Mouse (Mus musculus): ENCODE results near the gene Bglap. TPM values are rescaled to one million over a fixed set of nuclear protein-coding genes. Genes with fewer than 3 reads are reported as not detected.
"Not testable (repeated sequence)": the region's sequence is repeated elsewhere in the genome, so short reads cannot be mapped to it uniquely, and the experiment has no call there.

Bglap gene
- polyA plus RNA-seq, 2 experiments = 0.94 to 3.1 TPM

GRCm38 (mm10) chr3:88395288-88395687, 11.0 kb upstream of the Bglap start:
- Histone ChIP-seq H3K4me3 (replicated peaks; ENCODE audit: low read length) (no peak overlapping the region), H3K9ac (ENCODE audit: low read depth, low read length, severe bottlenecking) (no peak overlapping the region), H3K27ac (replicated peaks; ENCODE audit: low read depth, low read length) (no peak overlapping the region), H3K4me2 (replicated peaks; ENCODE audit: low read depth, low read length, severe bottlenecking) (no peak overlapping the region), H3K36me3 (ENCODE audit: control insufficient read depth, insufficient read depth, low read length) (peaks cover 26% of the 10 kb centered on the region), H3K4me1 (ENCODE audit: control insufficient read depth, insufficient read depth, low read length) (no peaks in the 10 kb centered on the region), H3K27me3 (ENCODE audit: control insufficient read depth, insufficient read depth, low read length) (no peaks in the 10 kb centered on the region), H3K9me3 (ENCODE audit: control insufficient read depth, low read length) (no peaks in the 10 kb centered on the region)
- WGBS = 94% methylated on average over 6 of the region's 6 CpGs
- TF ChIP-seq POLR2A (IDR thresholded peaks at IDR 0.05; ENCODE audit: borderline replicate concordance, extremely low read depth, insufficient read depth, insufficient read length) = no peak
- ATAC-seq (ENCODE audit: low FRiP score, low read depth) (no peak), DNase-seq (ENCODE audit: low spot score) (no peak)

GRCm38 (mm10) chr3:88393776-88394375, 9.6 kb upstream of the Bglap start:
- 90% methylated on average over 9 of the region's 9 CpGs for WGBS
- Histone ChIP-seq H3K4me1 (ENCODE audit: control insufficient read depth, insufficient read depth, low read length) (no peaks in the 10 kb centered on the region), H3K4me3 (replicated peaks; ENCODE audit: low read length) (no peak overlapping the region), H3K36me3 (ENCODE audit: control insufficient read depth, insufficient read depth, low read length) (peaks cover 18% of the 10 kb centered on the region), H3K9ac (ENCODE audit: low read depth, low read length, severe bottlenecking) (no peak overlapping the region), H3K4me2 (replicated peaks; ENCODE audit: low read depth, low read length, severe bottlenecking) (no peak overlapping the region), H3K9me3 (ENCODE audit: control insufficient read depth, low read length) (no peaks in the 10 kb centered on the region), H3K27me3 (ENCODE audit: control insufficient read depth, insufficient read depth, low read length) (no peaks in the 10 kb centered on the region), H3K27ac (replicated peaks; ENCODE audit: low read depth, low read length) (no peak overlapping the region)
- ATAC-seq (ENCODE audit: low FRiP score, low read depth) (no peak), DNase-seq (ENCODE audit: low spot score) (no peak)
- no peak for TF ChIP-seq POLR2A (IDR thresholded peaks at IDR 0.05; ENCODE audit: borderline replicate concordance, extremely low read depth, insufficient read depth, insufficient read length)

GRCm38 (mm10) chr3:88382383-88382782, 1.9 kb downstream of the Bglap start:
- not testable (repeated sequence) for DNase-seq (ENCODE audit: low spot score); H3K27ac ChIP-seq (replicated peaks; ENCODE audit: low read depth, low read length); H3K9ac ChIP-seq (ENCODE audit: low read depth, low read length, severe bottlenecking); H3K4me3 ChIP-seq (replicated peaks; ENCODE audit: low read length); H3K36me3 ChIP-seq (ENCODE audit: control insufficient read depth, insufficient read depth, low read length); H3K4me1 ChIP-seq (ENCODE audit: control insufficient read depth, insufficient read depth, low read length); H3K27me3 ChIP-seq (ENCODE audit: control insufficient read depth, insufficient read depth, low read length); ATAC-seq (ENCODE audit: low FRiP score, low read depth); H3K9me3 ChIP-seq (ENCODE audit: control insufficient read depth, low read length); H3K4me2 ChIP-seq (replicated peaks; ENCODE audit: low read depth, low read length, severe bottlenecking)
- WGBS = 17% methylated on average over 1 of the region's 7 CpGs

- DNase-seq (ENCODE audit: low spot score) (peak; percentile 26), ATAC-seq (ENCODE audit: low FRiP score, low read depth) (peak; percentile 81)
- H3K9me3 ChIP-seq (ENCODE audit: control insufficient read depth, low read length); H3K4me1 ChIP-seq (ENCODE audit: control insufficient read depth, insufficient read depth, low read length); H3K27me3 ChIP-seq (ENCODE audit: control insufficient read depth, insufficient read depth, low read length); H3K36me3 ChIP-seq (ENCODE audit: control insufficient read depth, insufficient read depth, low read length); H3K27ac ChIP-seq (replicated peaks; ENCODE audit: low read depth, low read length): not testable (repeated sequence)
- Histone ChIP-seq H3K4me3 (replicated peaks; ENCODE audit: low read length) (peak overlapping the region; percentile 21), H3K4me2 (replicated peaks; ENCODE audit: low read depth, low read length, severe bottlenecking) (peak overlapping the region; percentile 47), H3K9ac (ENCODE audit: low read depth, low read length, severe bottlenecking) (peak overlapping the region; percentile 38; the same call in 1 of the 2 replicates)
- 11% methylated on average over 17 of the region's 22 CpGs for WGBS
Observed at GRCm38 (mm10) chr3:88381389-88382315, 2.6 kb downstream of the Bglap start.

GRCm38 (mm10) chr3:88378599-88378998, 5.7 kb downstream of the Bglap start, which contains the start of gene Bglap2:
TSS of gene Bglap2 (minus strand) at chr3:88378699.
- WGBS = 72% methylated on average over 4 of the region's 5 CpGs
- H3K27me3 ChIP-seq (ENCODE audit: control insufficient read depth, insufficient read depth, low read length); H3K9ac ChIP-seq (ENCODE audit: low read depth, low read length, severe bottlenecking); ATAC-seq (ENCODE audit: low FRiP score, low read depth); H3K9me3 ChIP-seq (ENCODE audit: control insufficient read depth, low read length); H3K4me3 ChIP-seq (replicated peaks; ENCODE audit: low read length); H3K36me3 ChIP-seq (ENCODE audit: control insufficient read depth, insufficient read depth, low read length); H3K27ac ChIP-seq (replicated peaks; ENCODE audit: low read depth, low read length); H3K4me2 ChIP-seq (replicated peaks; ENCODE audit: low read depth, low read length, severe bottlenecking); DNase-seq (ENCODE audit: low spot score); H3K4me1 ChIP-seq (ENCODE audit: control insufficient read depth, insufficient read depth, low read length): not testable (repeated sequence)

GRCm38 (mm10) chr3:88376644-88377043, 7.6 kb downstream of the Bglap start:
- H3K4me1 ChIP-seq (ENCODE audit: control insufficient read depth, insufficient read depth, low read length); H3K9me3 ChIP-seq (ENCODE audit: control insufficient read depth, low read length); H3K27me3 ChIP-seq (ENCODE audit: control insufficient read depth, insufficient read depth, low read length); H3K36me3 ChIP-seq (ENCODE audit: control insufficient read depth, insufficient read depth, low read length); DNase-seq (ENCODE audit: low spot score): not testable (repeated sequence)
- Histone ChIP-seq H3K27ac (replicated peaks; ENCODE audit: low read depth, low read length) (0 out of 2 replicates have a peak overlapping the region, but pooled peaks have one; percentile 26), H3K4me2 (replicated peaks; ENCODE audit: low read depth, low read length, severe bottlenecking) (peak overlapping the region; percentile 30), H3K9ac (ENCODE audit: low read depth, low read length, severe bottlenecking) (peak overlapping the region; percentile 34; the same call in 1 of the 2 replicates), H3K4me3 (replicated peaks; ENCODE audit: low read length) (0 out of 2 replicates have a peak overlapping the region, but pooled peaks have one; percentile 6)
- 15% methylated on average over 6 of the region's 7 CpGs for WGBS
- ATAC-seq (ENCODE audit: low FRiP score, low read depth) = peak; percentile 32; the same call in 1 of the 2 replicates
